Mouse (Mus musculus) myocyte (in vitro differentiated cells): Measurements from ENCODE around the gene Fchsd2. TPM values are rescaled to one million over a fixed set of nuclear protein-coding genes. Genes with fewer than 3 reads are reported as not detected.

Experiments used
- H3K27me3 ChIP-seq: one replicate; pipeline ENCODE4 v1.6.1; 2011; ENCODE audit not compliant: control insufficient read depth, insufficient read depth, insufficient read length
- H3K36me3 ChIP-seq: one replicate; pipeline ENCODE4 v1.6.1; 2011; ENCODE audit not compliant: control insufficient read depth, insufficient read depth
- H3K4me2 ChIP-seq: one replicate; pipeline ENCODE4 v1.6.1; 2011; ENCODE audit warnings: low read depth, control low read depth
- H3K4me3 ChIP-seq: one replicate; pipeline ENCODE4 v1.5.1; 2011; ENCODE audit warnings: mild to moderate bottlenecking, control low read depth, moderate library complexity
- H3K79me2 ChIP-seq: one replicate; pipeline ENCODE4 v1.6.1; 2011; ENCODE audit not compliant: control insufficient read depth, insufficient read depth
- H3ac ChIP-seq: one replicate; pipeline ENCODE4 v1.6.1; 2011; ENCODE audit not compliant: control insufficient read depth, insufficient read length
- CEBPB ChIP-seq: IDR thresholded peaks from 2 replicates; pipeline ENCODE4 v1.6.1; 2011; ENCODE audit warnings: mild to moderate bottlenecking, moderate library complexity; ENCODE audit not compliant: poor library complexity, insufficient read depth, severe bottlenecking
- E2F4 ChIP-seq: IDR thresholded peaks from one replicate; pipeline ENCODE4 v1.6.1; 2011; ENCODE audit warnings: mild to moderate bottlenecking, control low read depth, moderate library complexity; ENCODE audit not compliant: insufficient read depth
- MAX ChIP-seq: IDR thresholded peaks from one replicate; pipeline ENCODE4 v1.6.1; 2011; ENCODE audit warnings: low read depth, mild to moderate bottlenecking, control low read depth
- MYOD1 ChIP-seq, 3 experiments: IDR thresholded peaks; one replicate each; pipeline ENCODE4 v1.6.1; 2011; ENCODE audit warnings: control low read depth in 2 of 3, low read depth in 2 of 3, mild to moderate bottlenecking in 2 of 3, moderate library complexity in 1 of 3; ENCODE audit not compliant: insufficient read length in 2 of 3, control insufficient read depth in 1 of 3
- MYOG ChIP-seq, 3 experiments: IDR thresholded peaks; one replicate each; pipeline ENCODE4 v1.6.1; 2011; ENCODE audit warnings: control low read depth in 2 of 3, low read depth in 2 of 3, mild to moderate bottlenecking in 2 of 3; ENCODE audit not compliant: insufficient read length in 2 of 3, control insufficient read depth in 1 of 3, insufficient read depth in 1 of 3
- POLR2A ChIP-seq: IDR thresholded peaks from one replicate; pipeline ENCODE4 v1.6.1; 2011; ENCODE audit warnings: low read depth, mild to moderate bottlenecking, control low read depth, moderate library complexity; ENCODE audit not compliant: insufficient read length
- POLR2AphosphoS2 ChIP-seq: IDR thresholded peaks from one replicate; pipeline ENCODE4 v1.6.1; 2011; ENCODE audit warnings: low read depth, control low read depth; ENCODE audit not compliant: insufficient read length
- REST ChIP-seq: IDR thresholded peaks from one replicate; pipeline ENCODE4 v1.6.1; 2011; ENCODE audit warnings: mild to moderate bottlenecking, control low read depth, moderate library complexity; ENCODE audit not compliant: insufficient read depth, insufficient read length
- SRF ChIP-seq: IDR thresholded peaks from one replicate; pipeline ENCODE4 v1.6.1; 2011; ENCODE audit warnings: low read depth; ENCODE audit not compliant: control insufficient read depth, insufficient read length
- TCF12 ChIP-seq: IDR thresholded peaks from one replicate; pipeline ENCODE4 v1.6.1; 2011; ENCODE audit warnings: mild to moderate bottlenecking, control low read depth; ENCODE audit not compliant: poor library complexity, insufficient read depth, severe bottlenecking
- TCF3 ChIP-seq: IDR thresholded peaks from one replicate; pipeline ENCODE4 v1.6.1; 2011; ENCODE audit warnings: low read depth, control low read depth; ENCODE audit not compliant: insufficient read length
- USF1 ChIP-seq: IDR thresholded peaks from one replicate; pipeline ENCODE4 v1.6.1; 2011; ENCODE audit warnings: low read depth, mild to moderate bottlenecking, control low read depth, moderate library complexity
- polyA plus RNA-seq: library from polyadenylated mRNA; unstranded; fragments of >200 nt; fragmentation: generic; extraction: Trizol; gene quantifications from one replicate; pipeline ENCODE4 v1.2.1, GENCODE M21; 2012; ENCODE audit warnings: missing spikeins

Gene Fchsd2
- polyA plus RNA-seq, 1 experiment = 5.7 TPM

DNA sequence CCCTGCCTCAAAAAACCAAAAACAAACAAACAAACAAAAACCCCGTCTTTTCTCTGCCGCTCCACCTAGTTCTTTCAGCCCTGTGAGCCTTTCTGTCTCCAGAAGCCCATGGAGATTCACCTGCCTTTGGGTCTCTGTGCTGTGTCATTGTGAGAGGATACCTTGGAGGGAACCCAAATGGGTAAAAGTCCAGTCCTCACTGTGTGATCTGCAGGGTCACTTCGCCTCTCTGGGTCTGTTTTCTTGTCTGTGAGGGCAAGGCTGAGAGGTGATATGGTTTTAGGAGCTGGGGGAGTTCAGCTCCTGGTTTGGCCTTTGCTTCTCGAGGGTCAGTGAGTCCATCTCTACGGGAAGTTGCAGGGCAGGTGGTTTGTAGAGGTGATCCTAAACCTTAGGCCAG, 233.3 kb downstream of the Fchsd2 start:
- Histone ChIP-seq H3K36me3 (no peaks in the 10 kb centered on the region), H3K27me3 (no peaks in the 10 kb centered on the region), H3K4me2 (no peak overlapping the region)

GRCm38 (mm10) chr7:101327263-101327662, 234.6 kb downstream of the Fchsd2 start:
- Histone ChIP-seq H3K79me2 (no peaks in the 10 kb centered on the region), H3K4me2 (no peak overlapping the region), H3ac (no peak overlapping the region), H3K27me3 (no peaks in the 10 kb centered on the region), H3K36me3 (no peaks in the 10 kb centered on the region), H3K4me3 (no peak overlapping the region)
- TF ChIP-seq REST (no peak), SRF (no peak), MYOG (IDR thresholded peaks at IDR 0.05; ENCODE audit: control insufficient read depth in 1 of 3, insufficient read depth in 1 of 3, insufficient read length in 2 of 3, low read depth in 2 of 3) (no peak), USF1 (no peak), MAX (no peak), POLR2A (no peak), CEBPB (no peak), E2F4 (no peak), TCF12 (no peak)

More for the DNA sequence above, 233.3 kb downstream of the Fchsd2 start:
- TF ChIP-seq TCF12 (no peak), MYOD1 (IDR thresholded peaks at IDR 0.05; ENCODE audit: control insufficient read depth in 1 of 3, insufficient read length in 2 of 3, low read depth in 2 of 3) (no peak), POLR2A (no peak)
- Histone ChIP-seq H3ac (no peak overlapping the region), H3K4me3 (no peak overlapping the region), H3K79me2 (no peaks in the 10 kb centered on the region)

DNA sequence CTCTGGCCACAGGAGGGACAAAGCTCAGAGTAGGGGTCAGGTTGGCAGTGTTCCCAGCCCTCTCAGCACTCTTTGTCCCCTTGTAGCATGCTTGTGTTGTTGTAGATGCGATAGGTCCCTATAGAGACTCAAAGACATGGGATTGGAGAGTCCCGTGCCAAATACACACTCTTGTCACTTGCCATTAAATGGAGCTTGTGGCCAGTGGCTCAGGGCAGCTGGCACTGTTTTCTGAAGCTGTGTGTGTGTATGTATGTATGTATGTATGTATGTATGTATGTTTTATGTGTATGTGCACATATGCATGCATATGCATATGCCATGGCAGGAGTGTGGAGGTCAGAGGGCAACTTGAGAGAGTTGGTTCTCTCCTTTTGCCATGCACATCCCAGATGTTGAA, 235.1 kb downstream of the Fchsd2 start:
- Histone ChIP-seq H3K36me3 (no peaks in the 10 kb centered on the region), H3K79me2 (no peaks in the 10 kb centered on the region), H3ac (no peak overlapping the region), H3K4me2 (no peak overlapping the region), H3K4me3 (no peak overlapping the region), H3K27me3 (no peaks in the 10 kb centered on the region)
- TF ChIP-seq POLR2A (no peak), TCF12 (no peak), MYOD1 (IDR thresholded peaks at IDR 0.05; ENCODE audit: control insufficient read depth in 1 of 3, insufficient read length in 2 of 3, low read depth in 2 of 3) (no peak), MYOG (IDR thresholded peaks at IDR 0.05; ENCODE audit: control insufficient read depth in 1 of 3, insufficient read depth in 1 of 3, insufficient read length in 2 of 3, low read depth in 2 of 3) (no peak), USF1 (no peak), REST (no peak), MAX (no peak), CEBPB (no peak), E2F4 (no peak), TCF3 (no peak)

DNA sequence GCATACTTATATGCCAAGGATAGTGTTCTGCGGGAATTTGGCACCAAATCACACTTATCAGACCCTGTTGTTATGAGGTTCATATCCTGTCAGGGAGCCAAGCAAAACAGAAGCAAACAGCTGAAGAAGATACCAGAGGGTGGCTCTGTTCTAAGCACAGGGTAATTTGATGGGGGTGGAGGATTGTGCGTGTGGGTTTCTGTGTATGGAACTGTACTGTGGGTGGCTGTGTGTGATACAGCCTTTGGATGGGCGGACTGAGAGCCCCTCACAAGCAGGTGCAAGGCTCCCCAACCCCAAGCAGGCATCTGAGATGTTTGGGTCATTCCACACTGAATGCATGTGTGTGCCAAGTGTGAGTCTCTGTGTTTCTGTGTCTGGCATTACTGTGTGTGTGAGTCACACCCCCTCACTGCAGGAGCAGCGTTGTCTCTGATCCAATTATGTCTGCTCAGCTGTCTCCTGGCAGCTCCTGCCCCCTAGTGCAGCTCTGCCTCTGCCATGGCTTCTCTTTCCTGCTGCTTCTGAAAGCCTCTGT, 236.0 kb downstream of the Fchsd2 start:
- H3ac ChIP-seq = no peak overlapping the region
- TF ChIP-seq POLR2A (no peak), REST (no peak), TCF12 (peak; percentile 12), USF1 (no peak), SRF (no peak), MYOD1 (IDR thresholded peaks at IDR 0.05; ENCODE audit: control insufficient read depth in 1 of 3, insufficient read length in 2 of 3, low read depth in 2 of 3) (peak; percentile 28 to 73 (median 70)), POLR2AphosphoS2 (no peak), E2F4 (no peak), TCF3 (no peak), MAX (no peak), MYOG (IDR thresholded peaks at IDR 0.05; ENCODE audit: control insufficient read depth in 1 of 3, insufficient read depth in 1 of 3, insufficient read length in 2 of 3, low read depth in 2 of 3) (peak; percentile 14 to 81 (median 76)), CEBPB (no peak)

GRCm38 (mm10) chr7:101329606-101330005, 236.9 kb downstream of the Fchsd2 start:
- H3ac ChIP-seq = no peak overlapping the region
- no peaks in the 10 kb centered on the region for H3K79me2 ChIP-seq
- no peak overlapping the region for H3K4me3 ChIP-seq
- H3K36me3 ChIP-seq = no peaks in the 10 kb centered on the region
- H3K27me3 ChIP-seq = no peaks in the 10 kb centered on the region
- TF ChIP-seq USF1 (no peak), MAX (no peak), CEBPB (no peak), POLR2AphosphoS2 (no peak), MYOG (IDR thresholded peaks at IDR 0.05; ENCODE audit: control insufficient read depth in 1 of 3, insufficient read depth in 1 of 3, insufficient read length in 2 of 3, low read depth in 2 of 3) (no peak), TCF12 (no peak), TCF3 (no peak), MYOD1 (IDR thresholded peaks at IDR 0.05; ENCODE audit: control insufficient read depth in 1 of 3, insufficient read length in 2 of 3, low read depth in 2 of 3) (no peak), REST (no peak), POLR2A (no peak), E2F4 (no peak), SRF (no peak)
- H3K4me2 ChIP-seq = peak overlapping the region; percentile 74

More for the DNA sequence above, 236.0 kb downstream of the Fchsd2 start:
- Histone ChIP-seq H3K4me3 (no peak overlapping the region), H3K27me3 (no peaks in the 10 kb centered on the region), H3K36me3 (no peaks in the 10 kb centered on the region), H3K4me2 (peak overlapping the region; percentile 74), H3K79me2 (no peaks in the 10 kb centered on the region)
